Mouse (Mus musculus) CD4-positive naive resting alpha-beta T cell, adult 76 days (primary cell): Measurements from ENCODE around the gene Pcnx3. TPM values are rescaled to one million over a fixed set of nuclear protein-coding genes. Genes with fewer than 3 reads are reported as not detected.

Experiments
- total RNA-seq: library from RNA; stranded (reverse); gene quantifications from one replicate; pipeline ENCODE4 v1.2.4, GENCODE M21; 2023

The Pcnx3 gene
- 181 TPM for total RNA-seq

GRCm38 (mm10) chr19:5688200-5689087 is at the start of gene Pcnx3, which contains the start of gene Map3k11:
TSS of gene Pcnx3 (minus strand) at chr19:5688908.
TSS of gene Map3k11 (plus strand) at chr19:5688742.

GRCm38 (mm10) chr19:5729444-5729815 is 40.7 kb upstream of the Pcnx3 start, which contains the start of gene Fam89b:
TSS of gene Fam89b (minus strand) at chr19:5729653.

GRCm38 (mm10) chr19:5725767-5726515 is 37.2 kb upstream of the Pcnx3 start, which contains the start of gene Ehbp1l1:
TSS of gene Ehbp1l1 (minus strand) at chr19:5726317.

GRCm38 (mm10) chr19:5704163-5704800 is 15.6 kb upstream of the Pcnx3 start, which contains the start of gene Kcnk7:
TSS of gene Kcnk7 (plus strand) at chr19:5704367.

GRCm38 (mm10) chr19:5662981-5663913 is 25.5 kb downstream of the Pcnx3 start, which contains the start of gene Sipa1:
TSS of gene Sipa1 (minus strand) at chr19:5663707.

GRCm38 (mm10) chr19:5637069-5638047 is 51.4 kb downstream of the Pcnx3 start, which contains the start of gene Rela:
TSS of gene Rela (plus strand) at chr19:5637483.

Other genes with a start within 250 kb of the Pcnx3 start
- 0.79 TPM for gene Fosl1, start 241.4 kb downstream of the Pcnx3 start, total RNA-seq
- 6.2 TPM for gene Ccdc85b, start 231.0 kb downstream of the Pcnx3 start, total RNA-seq
- gene Fibp, start 228.3 kb downstream of the Pcnx3 start, total RNA-seq = 82.7 TPM
- gene Ctsw, start 220.4 kb downstream of the Pcnx3 start, total RNA-seq = 43.6 TPM
- gene Efemp2, start 215.0 kb downstream of the Pcnx3 start, total RNA-seq = not detected
- 38.5 TPM for gene Mus81, start 200.5 kb downstream of the Pcnx3 start, total RNA-seq
- gene Cfl1, start 198.5 kb downstream of the Pcnx3 start, total RNA-seq = 1,344 TPM
- not detected for gene 1700020D05Rik, start 185.1 kb downstream of the Pcnx3 start, total RNA-seq
- gene Snx32, start 178.4 kb downstream of the Pcnx3 start, total RNA-seq = 4.8 TPM
- not detected for gene Ovol1, start 128.3 kb downstream of the Pcnx3 start, total RNA-seq
- 17.9 TPM for gene Ap5b1, start 120.9 kb downstream of the Pcnx3 start, total RNA-seq
- 78.0 TPM for gene Rnaseh2c, start 87.0 kb downstream of the Pcnx3 start, total RNA-seq
- gene Kat5, start 78.7 kb downstream of the Pcnx3 start, total RNA-seq = 144 TPM
- gene Rela, start 51.4 kb downstream of the Pcnx3 start, total RNA-seq = 151 TPM
- 171 TPM for gene Sipa1, start 25.2 kb downstream of the Pcnx3 start, total RNA-seq
- gene Map3k11, start 166 bp downstream of the Pcnx3 start, total RNA-seq = 50.6 TPM
- gene Kcnk7, start 15.5 kb upstream of the Pcnx3 start, total RNA-seq = not detected
- gene Ehbp1l1, start 37.4 kb upstream of the Pcnx3 start, total RNA-seq = 30.5 TPM
- gene Fam89b, start 40.7 kb upstream of the Pcnx3 start, total RNA-seq = 18.5 TPM
- not detected for gene Ltbp3, start 52.0 kb upstream of the Pcnx3 start, total RNA-seq
- gene Scyl1, start 82.5 kb upstream of the Pcnx3 start, total RNA-seq = 74.2 TPM
- 127 TPM for gene Frmd8, start 186.4 kb upstream of the Pcnx3 start, total RNA-seq
- 27.0 TPM for gene Slc25a45, start 188.9 kb upstream of the Pcnx3 start, total RNA-seq
- 2.3 TPM for gene Tigd3, start 205.2 kb upstream of the Pcnx3 start, total RNA-seq
- 116 TPM for gene Dpf2, start 224.1 kb upstream of the Pcnx3 start, total RNA-seq
- 0.59 TPM for gene Cdc42ep2, start 235.9 kb upstream of the Pcnx3 start, total RNA-seq